Mouse (Mus musculus): Measurements from ENCODE around the gene Glis3.

- TF ChIP-seq GATA1 (IDR thresholded peaks at IDR 0.05; ENCODE audit: borderline replicate concordance, low read length) (no peak), FLI1 (IDR thresholded peaks at IDR 0.05; ENCODE audit: low read length) (no peak)
Measured at GRCm38 (mm10) chr19:28616487-28616886, 63.4 kb downstream of the Glis3 start.
